Mouse (Mus musculus): ENCODE measurements around the gene Poldip2.

The Poldip2 gene

GRCm38 (mm10) chr11:78547718-78548460, 35.9 kb downstream of the Poldip2 start:
- DNase-seq = no peak

- no peak for DNase-seq
Observed at GRCm38 (mm10) chr11:78549491-78549987, 37.5 kb downstream of the Poldip2 start.

DNA sequence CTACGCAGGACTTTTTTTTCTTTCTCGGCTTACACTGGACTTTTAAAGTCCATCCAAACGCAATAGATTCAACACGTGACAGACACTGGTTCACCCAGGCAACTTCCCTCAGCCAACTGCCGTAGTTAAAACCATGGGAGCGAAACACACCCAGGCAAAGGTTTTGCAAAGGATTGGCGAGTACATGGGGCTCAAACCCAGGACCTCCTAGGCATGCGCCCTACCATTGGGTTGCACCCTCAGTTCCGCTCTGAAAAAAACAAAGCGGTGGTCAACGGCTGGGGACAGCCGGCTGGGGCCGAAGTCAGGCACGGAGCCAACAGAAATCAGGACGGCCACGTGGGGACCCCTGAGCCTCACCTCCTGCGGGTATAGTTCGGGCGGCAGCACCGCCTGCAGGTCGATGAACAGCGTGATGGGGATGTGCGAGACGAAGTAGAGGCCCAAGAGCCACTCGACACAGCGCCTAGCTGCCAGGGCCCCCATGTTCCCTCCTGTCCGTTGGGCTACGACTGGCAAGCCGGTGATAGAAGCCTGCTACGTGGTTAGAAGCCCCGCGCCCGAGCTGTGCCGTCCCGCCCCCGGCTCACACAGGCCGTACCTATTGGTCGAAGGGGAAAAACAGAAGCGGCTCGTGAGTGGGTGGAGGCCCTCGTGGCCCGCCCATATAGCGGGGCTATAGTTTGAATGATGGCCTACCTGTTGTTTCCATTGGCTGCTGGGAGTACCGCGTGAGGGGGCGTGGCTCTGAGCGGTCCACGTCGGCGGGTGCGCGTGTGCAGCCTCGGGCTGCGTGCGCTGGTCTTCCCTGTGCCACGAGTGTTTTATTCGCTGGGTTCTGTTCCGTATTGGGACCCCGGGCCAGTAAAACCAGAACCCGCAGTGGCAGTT, 38.4 kb downstream of the Poldip2 start, which contains the start of gene Tmem97:
Gene Tmem97 (minus strand): TSS at position 610 of the 891 bp plus-strand sequence.
- DNase-seq = peak; percentile 98

DNA sequence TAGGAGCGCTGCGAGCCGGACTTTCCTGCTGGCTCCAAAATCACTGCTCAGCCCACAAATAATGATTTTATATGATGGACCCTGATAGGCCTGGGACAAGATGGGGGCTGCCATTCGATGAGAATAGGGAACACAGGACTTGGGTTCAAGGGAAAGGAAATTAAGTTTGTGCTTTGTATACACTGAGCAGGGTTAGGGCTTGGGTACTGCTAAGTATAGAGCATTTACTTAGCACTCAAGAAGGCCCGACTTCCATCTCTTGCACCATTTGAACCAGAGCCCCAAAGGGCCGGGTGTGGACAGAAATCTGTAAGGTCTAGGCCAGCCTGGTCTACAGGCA, 39.0 kb downstream of the Poldip2 start:
- no peak for DNase-seq

- no peak for DNase-seq
Observed at GRCm38 (mm10) chr11:78555623-78556022, 43.6 kb downstream of the Poldip2 start.

- no peak for DNase-seq
Observed at GRCm38 (mm10) chr11:78556070-78556469, 44.1 kb downstream of the Poldip2 start.

DNA sequence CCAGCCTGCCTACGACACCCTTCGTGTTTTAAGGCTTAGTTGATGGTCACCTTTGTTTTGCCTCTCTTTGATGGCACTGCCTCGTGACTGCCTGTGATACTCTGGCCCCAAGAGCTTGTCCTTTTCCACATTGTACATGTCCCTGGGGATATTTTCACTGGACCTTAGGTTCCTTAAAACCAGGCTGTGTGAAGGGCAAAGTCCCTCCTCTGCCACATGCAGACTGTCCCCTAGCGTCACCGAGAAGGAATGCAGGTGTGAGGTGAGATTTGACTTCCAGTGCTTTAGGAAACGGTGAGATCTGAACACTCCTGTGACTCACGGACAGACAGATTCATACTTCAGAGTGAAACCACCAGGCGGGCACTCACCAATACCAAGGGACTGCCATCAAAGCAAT, 45.2 kb downstream of the Poldip2 start:
- DNase-seq = peak; percentile 73

GRCm38 (mm10) chr11:78560447-78560846, 48.5 kb downstream of the Poldip2 start:
- DNase-seq = peak; percentile 64

- DNase-seq = peak; percentile 60
Observed at GRCm38 (mm10) chr11:78566775-78567174, 54.8 kb downstream of the Poldip2 start.

DNA sequence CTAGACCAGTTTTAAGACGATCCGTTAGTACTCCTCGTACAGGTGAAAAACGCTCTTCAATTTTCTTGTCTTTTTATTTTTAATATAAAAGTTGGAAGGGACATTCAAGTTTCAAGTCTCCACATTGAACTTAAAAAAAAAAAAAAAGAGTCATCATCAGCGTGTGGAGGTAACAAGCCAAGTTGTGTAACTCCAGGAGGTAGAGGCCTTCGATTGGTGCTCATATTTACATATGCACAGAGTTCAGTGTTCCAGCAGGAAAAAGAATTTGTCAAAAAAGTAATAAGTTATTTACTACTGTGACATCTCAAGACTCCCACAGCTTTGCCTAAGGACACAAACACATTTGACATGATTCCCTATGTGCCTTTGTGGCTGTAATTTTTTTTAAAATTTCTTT, 55.6 kb downstream of the Poldip2 start:
- no peak for DNase-seq

DNA sequence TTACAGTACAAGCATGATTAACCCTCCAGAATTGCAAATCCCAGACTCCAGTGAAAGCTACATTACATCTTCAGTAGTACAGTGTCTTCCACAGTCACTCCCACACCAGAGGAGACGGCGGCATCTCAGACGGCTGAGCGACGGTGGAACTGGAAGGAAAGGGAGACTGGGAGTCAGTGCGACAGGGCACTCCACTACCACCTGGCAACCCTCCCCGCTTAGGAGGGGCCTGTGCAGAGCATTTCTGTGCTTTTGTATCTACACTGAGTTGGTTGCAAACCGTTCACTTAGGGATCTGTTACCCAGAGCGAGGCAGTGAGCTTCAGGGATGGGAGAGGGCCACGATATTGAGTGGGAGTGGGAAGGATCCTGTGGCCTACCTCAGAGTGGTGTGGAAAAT, 56.8 kb downstream of the Poldip2 start:
- no peak for DNase-seq

- DNase-seq = peak; percentile 19
Observed at GRCm38 (mm10) chr11:78569806-78570205, 57.8 kb downstream of the Poldip2 start.

- no peak for DNase-seq
Observed at GRCm38 (mm10) chr11:78571441-78571840, 59.4 kb downstream of the Poldip2 start.

DNA sequence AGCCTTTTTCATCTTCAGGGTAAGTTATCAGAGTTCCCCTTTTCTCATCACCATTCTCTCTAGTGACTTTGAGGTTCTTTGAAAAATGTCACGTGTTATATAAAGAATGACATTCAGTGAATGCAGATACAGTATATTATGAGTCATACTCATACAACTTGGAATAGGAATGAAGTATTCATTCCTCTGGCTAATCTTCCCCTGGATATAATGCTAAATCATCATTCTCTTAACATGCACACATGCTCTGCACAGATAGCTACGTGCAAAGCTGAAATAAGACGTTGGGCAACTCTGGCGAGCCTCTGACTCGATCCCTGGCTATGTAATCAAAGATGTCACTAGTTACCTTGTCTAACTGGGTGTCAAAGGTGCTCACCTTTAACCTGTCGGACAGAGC, 59.9 kb downstream of the Poldip2 start:
- no peak for DNase-seq
